Mouse (Mus musculus): ENCODE data around the gene Id1.

GRCm38 (mm10) chr2:152704256-152704605, 31.8 kb upstream of the Id1 start:
- TF ChIP-seq CTCF (IDR thresholded peaks at IDR 0.05; ENCODE audit: borderline replicate concordance, insufficient read depth, low read length) (no peak), POLR2A (IDR thresholded peaks at IDR 0.05; ENCODE audit: low read depth, low read length) (no peak)

Measured in embryonic fibroblast, embryonic 13.5 days (primary cell).